Mouse (Mus musculus) stomach, postnatal 0 days (tissue): ENCODE measurements at regions not wholly inside any gene's neighbourhood (a gene's known extent, or its start where the extent isn't known, plus 50 kb on each side); places are given as distances from the start of the nearest gene placed in this dataset.

Source experiments
- ATAC-seq: fragments of 200-750 bp; cut with Nextera tagmentation; 2 replicates; pipeline ENCODE4 v1.8.0; 2017; ENCODE audit not compliant: low FRiP score, low TSS enrichment
- DNase-seq: peaks from one replicate; pipeline ENCODE4 v3.0.0-alpha.2; 2016; ENCODE audit warnings: low spot score
- H3K27ac ChIP-seq: fragments of 300-500 bp; sonication (generic); replicated peaks from 2 replicates; pipeline ENCODE4 v1.5.1; 2014; ENCODE audit warnings: mild to moderate bottlenecking, control low read depth
- H3K27me3 ChIP-seq: fragments of 300-500 bp; sonication (generic); 2 replicates; pipeline ENCODE4 v1.6.1; 2014; ENCODE audit warnings: low read length; ENCODE audit not compliant: control insufficient read depth, insufficient read depth
- H3K36me3 ChIP-seq: fragments of 300-500 bp; sonication (generic); 2 replicates; pipeline ENCODE4 v1.6.1; 2014; ENCODE audit warnings: low read length, mixed read lengths; ENCODE audit not compliant: control insufficient read depth, insufficient read depth
- H3K4me1 ChIP-seq: fragments of 300-500 bp; sonication (generic); replicated peaks from 2 replicates; pipeline ENCODE4 v1.6.1; 2014; ENCODE audit warnings: antibody characterized with exemption; ENCODE audit not compliant: control insufficient read depth, insufficient read depth
- H3K4me2 ChIP-seq: fragments of 300-500 bp; sonication (generic); replicated peaks from 2 replicates; pipeline ENCODE4 v1.6.1; 2014; ENCODE audit warnings: low read depth, mild to moderate bottlenecking, control low read depth, moderate library complexity
- H3K4me3 ChIP-seq: fragments of 300-500 bp; sonication (generic); 2 replicates; pipeline ENCODE4 v1.5.1; 2014; ENCODE audit warnings: low read depth, low read length, control low read depth
- H3K9ac ChIP-seq: fragments of 300-500 bp; sonication (generic); 2 replicates; pipeline ENCODE4 v1.6.1; 2014; ENCODE audit warnings: mild to moderate bottlenecking, low read length, control low read depth, mixed read lengths
- H3K9me3 ChIP-seq: fragments of 300-500 bp; sonication (generic); 2 replicates; pipeline ENCODE4 v1.6.1; 2016; ENCODE audit warnings: low read length; ENCODE audit not compliant: control insufficient read depth
- CTCF ChIP-seq: IDR thresholded peaks from 2 replicates; pipeline ENCODE4 v1.5.1; 2016; ENCODE audit warnings: antibody characterized with exemption, low read depth, mild to moderate bottlenecking, moderate library complexity
- EP300 ChIP-seq: optimal IDR thresholded peaks from 2 replicates; pipeline ENCODE3; 2016; ENCODE audit warnings: antibody characterized with exemption
- WGBS: fragments of 180-500 bp; shearing (Covaris S2); extraction: QIAGEN DNeasy Blood & Tissue Kit; methylation state at CpG from one replicate; pipeline ENCODE4 v1.1.7; 2014; 5-methylcytosine and 5-hydroxymethylcytosine counted together

DNA sequence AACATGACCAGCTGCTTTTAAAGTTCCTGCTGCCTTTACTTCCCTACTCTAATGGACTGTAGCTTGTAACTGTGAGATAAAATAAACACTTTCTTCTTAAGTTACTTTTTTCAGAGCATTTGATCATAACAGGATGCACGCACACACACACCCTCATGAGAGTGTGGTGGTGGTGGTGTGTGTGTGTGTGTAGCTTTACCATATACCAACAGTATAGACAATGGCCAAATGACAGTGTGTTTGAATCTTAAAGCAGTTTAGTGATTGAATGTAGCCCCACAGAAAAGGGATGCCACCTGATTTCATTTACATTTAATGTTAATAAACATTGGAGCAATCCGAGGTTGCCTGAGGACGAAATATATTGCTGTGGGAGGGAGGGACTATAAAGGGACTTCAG lies 108.4 kb upstream of the Cblb start:
- Histone ChIP-seq H3K27ac (no peak overlapping the region), H3K4me2 (no peak overlapping the region), H3K4me3 (no peak overlapping the region), H3K27me3 (no peaks in the 10 kb centered on the region), H3K9ac (no peak overlapping the region), H3K36me3 (no peaks in the 10 kb centered on the region), H3K9me3 (no peaks in the 10 kb centered on the region), H3K4me1 (no peaks in the 10 kb centered on the region)
- TF ChIP-seq EP300 (no peak), CTCF (no peak)
- no peak for ATAC-seq
- 63% methylated on average over 3 of the region's 3 CpGs for WGBS
- DNase-seq, result no peak

DNA sequence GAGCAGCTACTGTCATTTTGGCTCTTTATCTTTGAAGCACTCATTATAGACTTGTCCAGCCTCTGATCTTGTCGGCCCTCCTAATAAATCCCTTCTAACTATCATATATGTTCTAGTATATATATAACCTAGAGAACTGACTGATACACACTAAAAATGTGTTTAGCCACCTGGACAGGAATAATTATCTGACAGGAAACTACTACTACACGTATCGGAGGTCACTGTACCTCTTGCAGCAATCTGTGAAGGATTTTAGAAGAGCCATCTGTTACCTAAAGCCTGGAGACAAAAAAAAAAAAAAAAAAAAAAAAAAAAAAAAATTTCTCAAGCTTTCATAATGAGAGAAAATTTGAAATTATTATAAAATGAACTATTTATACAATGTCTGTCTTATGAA lies 105.4 kb upstream of the Cblb start:
- ATAC-seq, result no peak
- Histone ChIP-seq H3K27ac (no peak overlapping the region), H3K4me3 (no peak overlapping the region), H3K9ac (no peak overlapping the region), H3K36me3 (no peaks in the 10 kb centered on the region), H3K27me3 (no peaks in the 10 kb centered on the region), H3K4me1 (no peaks in the 10 kb centered on the region), H3K4me2 (no peak overlapping the region), H3K9me3 (no peaks in the 10 kb centered on the region)
- WGBS, result 80% methylated on average over 3 of the region's 3 CpGs
- TF ChIP-seq EP300, result no peak
- TF ChIP-seq CTCF, result no peak
- no peak for DNase-seq

DNA sequence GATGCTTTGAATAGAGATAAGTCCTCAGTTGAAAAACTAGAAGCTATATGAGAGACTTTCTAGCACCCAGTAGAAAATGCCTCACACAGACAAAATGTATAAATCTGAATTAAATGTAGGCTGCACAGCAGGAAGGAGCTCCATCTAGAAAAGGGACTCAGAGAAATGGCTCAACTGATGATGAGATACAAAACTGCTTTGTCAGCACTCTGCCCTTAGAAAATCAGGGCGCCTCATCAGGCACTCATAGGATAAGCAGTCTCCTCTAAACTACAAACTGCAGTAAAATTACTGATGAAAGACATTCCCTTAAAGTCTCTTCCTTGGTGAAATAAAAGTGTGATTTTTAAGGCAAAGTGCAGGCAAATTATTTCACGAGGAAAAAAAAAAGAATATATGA lies 97.9 kb upstream of the Cblb start:
- 77% methylated on average over 2 of the region's 2 CpGs for WGBS
- H3K27ac ChIP-seq, result no peak overlapping the region
- H3K4me1 ChIP-seq, result no peaks in the 10 kb centered on the region
- ATAC-seq (no peak), DNase-seq (no peak)
- no peaks in the 10 kb centered on the region for H3K36me3 ChIP-seq
- H3K9ac ChIP-seq, result no peak overlapping the region
- no peak overlapping the region for H3K4me2 ChIP-seq
- no peaks in the 10 kb centered on the region for H3K9me3 ChIP-seq
- no peak overlapping the region for H3K4me3 ChIP-seq
- no peaks in the 10 kb centered on the region for H3K27me3 ChIP-seq
- TF ChIP-seq CTCF, result no peak

- DNase-seq (no peak), ATAC-seq (no peak)
- Histone ChIP-seq H3K27ac (no peak overlapping the region), H3K27me3 (no peaks in the 10 kb centered on the region), H3K36me3 (no peaks in the 10 kb centered on the region), H3K9me3 (no peaks in the 10 kb centered on the region), H3K4me1 (no peaks in the 10 kb centered on the region), H3K9ac (no peak overlapping the region), H3K4me3 (no peak overlapping the region), H3K4me2 (no peak overlapping the region)
- no peak for TF ChIP-seq CTCF
- TF ChIP-seq EP300, result no peak
- 78% methylated on average over 3 of the region's 3 CpGs for WGBS
Observed at GRCm38 (mm10) chr16:51933965-51934364, 97.1 kb upstream of the Cblb start.

DNA sequence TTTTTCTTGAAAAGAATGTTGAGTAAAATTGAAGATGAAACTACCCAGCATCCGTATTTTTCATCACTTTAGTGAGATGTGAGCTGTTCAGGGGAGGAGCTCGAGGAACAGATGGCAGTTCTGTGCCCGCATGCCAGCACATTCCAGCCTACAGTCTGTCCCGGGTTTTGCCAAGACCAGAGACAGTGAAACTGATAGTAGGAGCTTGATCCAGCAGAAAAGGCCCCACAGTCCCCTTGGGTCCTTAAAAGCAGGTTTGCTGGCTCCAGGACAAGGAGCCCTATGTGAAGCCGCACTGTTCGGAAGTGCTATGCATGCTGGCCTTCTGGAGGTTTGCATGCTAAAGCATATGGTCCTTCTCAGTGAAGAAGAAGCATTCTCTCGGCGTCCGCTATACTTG lies 93.7 kb upstream of the Cblb start:
- Histone ChIP-seq H3K9me3 (no peaks in the 10 kb centered on the region), H3K4me2 (no peak overlapping the region), H3K4me1 (no peaks in the 10 kb centered on the region; the same call in 1 of the 2 replicates), H3K36me3 (no peaks in the 10 kb centered on the region), H3K9ac (no peak overlapping the region), H3K27ac (no peak overlapping the region), H3K27me3 (no peaks in the 10 kb centered on the region), H3K4me3 (no peak overlapping the region)
- no peak for TF ChIP-seq EP300
- TF ChIP-seq CTCF, result no peak
- ATAC-seq (no peak), DNase-seq (no peak)
- 77% methylated on average over 9 of the region's 9 CpGs for WGBS

GRCm38 (mm10) chr16:51939061-51939460 lies 92.0 kb upstream of the Cblb start:
- Histone ChIP-seq H3K4me3 (no peak overlapping the region), H3K36me3 (no peaks in the 10 kb centered on the region), H3K9me3 (no peaks in the 10 kb centered on the region), H3K4me1 (no peaks in the 10 kb centered on the region; the same call in 1 of the 2 replicates), H3K27me3 (no peaks in the 10 kb centered on the region), H3K27ac (no peak overlapping the region), H3K4me2 (no peak overlapping the region), H3K9ac (no peak overlapping the region)
- no peak for TF ChIP-seq EP300
- TF ChIP-seq CTCF, result no peak
- no peak for DNase-seq
- ATAC-seq, result no peak
- 67% methylated on average over 5 of the region's 5 CpGs for WGBS
